Mouse (Mus musculus) right cerebral cortex, postnatal 36 days (tissue): ENCODE measurements around the gene Mrm1.
"Not testable (repeated sequence)": the region's sequence is repeated elsewhere in the genome, so short reads cannot be mapped to it uniquely, and the experiment has no call there.

Experiments
- DNase-seq, 2 experiments: peaks; one replicate each; pipeline ENCODE4 v3.0.0; 2022; ENCODE audit warnings: low spot score in 2 of 2, mixed read lengths in 1 of 2

The Mrm1 gene

DNA sequence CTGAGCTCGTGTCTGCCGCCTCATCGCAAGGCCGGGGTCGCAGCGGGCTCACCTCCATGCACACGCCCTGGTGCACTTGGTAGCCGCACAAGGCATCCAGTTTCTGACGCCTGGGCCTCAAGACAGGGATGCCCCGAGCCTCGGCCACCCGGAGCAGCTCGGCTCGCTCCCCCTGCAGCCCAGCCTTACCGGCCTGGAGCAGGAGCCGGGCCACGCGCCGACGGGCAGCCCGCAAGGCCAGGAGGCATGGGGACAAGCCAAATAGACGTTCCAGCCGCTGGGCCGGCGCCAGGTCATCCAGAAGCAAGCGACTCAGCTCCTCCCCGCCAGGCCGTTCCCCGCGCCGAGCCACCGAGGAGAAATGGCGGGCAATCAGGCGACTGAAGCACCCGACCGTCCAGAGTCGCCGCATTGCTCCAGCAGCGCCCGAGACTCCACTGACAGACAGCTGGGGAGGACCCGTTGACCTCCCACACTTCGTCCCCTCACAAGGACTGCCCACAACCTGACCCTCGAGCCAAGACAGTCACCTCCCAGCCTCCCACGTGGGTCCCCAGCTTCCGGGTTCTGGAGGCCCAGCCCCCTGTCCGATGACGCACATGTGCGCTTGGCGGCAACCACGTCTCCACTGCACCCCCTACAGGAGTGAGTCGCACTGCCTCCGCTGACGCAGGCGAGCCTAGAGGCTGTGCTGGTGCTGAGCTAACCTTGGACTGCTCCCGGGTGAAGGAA lies at the start of gene Mrm1:
Gene Mrm1 (minus strand): TSS at position 555 of the 732 bp plus-strand sequence.
- DNase-seq, result peak; percentile 87 to 92

DNA sequence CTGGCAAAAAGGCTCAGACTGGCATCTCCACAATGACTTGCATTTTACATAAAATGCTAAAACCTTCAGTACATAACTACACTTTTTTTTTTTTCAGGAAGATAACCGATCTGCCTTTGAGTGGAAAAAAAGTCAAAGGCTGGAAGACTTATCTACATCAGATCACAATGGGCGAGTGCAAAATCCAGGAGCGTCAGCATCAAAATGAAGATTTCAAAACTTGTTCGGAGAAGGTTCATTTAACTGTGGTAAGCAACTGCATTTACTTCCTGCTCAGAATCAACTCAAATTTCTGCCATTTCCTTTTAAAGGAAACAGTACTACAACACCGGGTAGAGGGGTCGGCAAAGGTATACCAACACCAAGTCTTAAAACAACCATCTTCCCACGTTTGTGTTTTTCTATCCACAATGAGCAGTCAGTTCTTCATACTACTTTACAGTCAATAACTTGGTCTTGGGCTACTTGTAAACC lies 49.5 kb upstream of the Mrm1 start:
- DNase-seq, result no peak

DNA sequence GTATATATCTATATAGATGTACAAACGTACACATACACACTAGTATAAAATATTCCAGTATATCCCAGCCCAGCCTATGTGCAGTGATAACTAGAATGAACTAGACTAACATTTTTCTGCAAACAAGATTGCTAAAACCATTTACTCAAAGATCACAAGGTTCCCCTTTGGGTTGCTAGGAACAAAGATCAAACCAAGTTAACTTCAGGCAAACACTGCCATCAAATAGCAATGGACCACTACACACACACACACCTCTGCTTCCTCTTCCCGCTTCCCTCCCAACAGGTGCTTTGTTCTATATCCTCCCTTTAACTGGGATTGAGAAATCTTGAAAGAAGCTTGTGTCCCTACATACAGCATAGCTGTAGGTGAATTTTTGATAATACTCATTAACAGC lies 48.3 kb upstream of the Mrm1 start:
- DNase-seq, result no peak

DNA sequence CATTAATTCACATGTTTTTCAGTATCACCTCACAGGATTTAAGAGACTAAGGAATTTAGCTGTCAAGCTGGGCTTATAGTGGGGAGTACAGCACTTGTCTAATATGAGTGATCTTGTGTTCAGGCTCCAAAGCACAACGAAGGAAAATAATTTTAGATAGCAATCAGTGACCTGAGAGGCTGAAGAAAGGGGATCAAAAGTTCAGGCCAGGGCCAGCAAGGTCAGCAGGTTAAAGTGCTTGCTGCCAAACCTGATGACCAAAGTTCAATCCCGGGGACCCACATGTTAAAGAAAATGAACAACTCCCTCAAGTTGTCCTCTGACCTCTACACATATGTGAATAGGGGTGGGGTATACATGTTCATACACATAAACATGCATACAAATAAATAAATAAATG lies 46.0 kb upstream of the Mrm1 start:
- DNase-seq, result no peak

DNA sequence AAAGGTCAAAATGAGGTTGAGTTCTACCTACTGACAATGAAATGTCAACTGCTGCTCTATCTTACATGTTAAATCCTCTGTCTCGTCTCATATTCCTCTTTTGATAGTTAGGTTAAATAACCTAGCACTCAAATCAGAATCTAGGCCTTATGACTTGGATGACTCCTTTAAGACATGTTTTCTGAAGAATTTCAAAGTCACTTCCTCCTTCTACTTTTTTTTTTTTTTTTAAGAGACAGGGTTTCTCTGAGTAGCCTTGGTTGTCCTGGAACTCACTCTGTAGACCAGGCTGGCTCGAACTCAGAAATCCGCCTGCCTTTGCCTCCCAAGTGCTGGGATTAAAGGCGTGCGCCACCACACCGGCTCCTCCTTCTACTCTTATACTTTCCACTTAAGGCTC lies 36.0 kb upstream of the Mrm1 start:
- DNase-seq, result no peak

DNA sequence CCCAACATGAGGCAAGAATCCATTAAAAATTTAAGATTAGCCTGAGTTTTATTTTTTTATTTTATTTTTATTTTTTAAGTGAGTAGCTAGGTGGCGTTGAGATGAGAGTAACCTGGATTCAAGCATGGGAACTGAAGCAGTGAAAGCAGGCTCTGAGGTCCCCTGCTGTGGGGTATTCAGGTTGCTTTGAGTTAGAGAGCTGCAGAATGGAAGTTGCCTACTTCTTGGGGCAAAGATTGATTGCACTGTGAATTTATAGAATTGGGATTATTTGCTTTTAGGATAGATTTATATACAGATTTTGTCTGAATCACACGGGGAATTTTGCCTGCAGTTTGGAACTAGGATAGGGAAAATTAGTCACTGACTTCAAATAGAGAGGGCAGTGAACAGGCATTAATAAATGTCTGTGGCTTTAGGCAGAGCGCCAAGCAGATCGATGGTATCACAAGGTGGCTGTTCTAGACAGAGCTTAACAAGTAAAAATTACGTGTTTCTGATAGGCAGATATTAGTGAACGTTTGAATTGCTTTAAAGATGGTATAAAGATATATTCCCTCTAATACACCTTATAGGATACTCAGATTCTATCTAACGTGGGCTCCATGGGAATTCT lies 28.3 kb upstream of the Mrm1 start:
- no peak for DNase-seq

DNA sequence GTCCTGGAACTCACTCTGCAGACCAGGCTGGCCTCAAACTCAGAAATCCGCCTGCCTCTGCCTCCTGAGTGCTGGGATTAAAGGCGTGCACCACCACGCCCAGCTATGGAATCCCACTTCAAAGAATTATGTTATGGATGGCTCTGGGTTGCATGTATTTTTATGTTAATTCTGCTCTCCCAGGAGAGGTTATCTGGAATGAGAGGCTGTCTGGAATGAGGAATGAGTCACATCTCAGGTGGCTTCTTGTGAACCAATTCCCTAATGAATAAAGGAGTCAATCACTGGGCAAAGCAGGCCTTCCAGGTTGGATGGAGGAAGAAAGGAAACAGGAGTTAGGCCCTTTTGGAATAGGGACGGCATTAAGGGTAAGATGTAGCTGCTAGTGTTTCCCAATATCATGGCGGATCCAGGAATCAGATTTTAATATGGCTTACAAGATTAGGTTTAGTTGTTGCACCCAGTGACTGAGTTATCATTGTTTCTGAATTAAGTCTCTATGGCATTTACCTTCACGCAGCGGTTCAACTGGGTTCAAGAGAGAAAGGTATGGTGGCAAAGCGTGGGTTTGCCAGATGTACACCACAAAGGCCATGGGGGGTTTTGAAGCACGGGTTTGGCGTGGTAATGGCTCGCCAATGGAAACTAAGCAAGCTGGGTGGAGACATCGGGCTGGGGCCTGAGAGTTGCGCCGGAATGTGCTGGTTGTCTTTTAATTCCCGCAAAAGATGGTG lies 27.6 kb upstream of the Mrm1 start:
- DNase-seq, result no peak

DNA sequence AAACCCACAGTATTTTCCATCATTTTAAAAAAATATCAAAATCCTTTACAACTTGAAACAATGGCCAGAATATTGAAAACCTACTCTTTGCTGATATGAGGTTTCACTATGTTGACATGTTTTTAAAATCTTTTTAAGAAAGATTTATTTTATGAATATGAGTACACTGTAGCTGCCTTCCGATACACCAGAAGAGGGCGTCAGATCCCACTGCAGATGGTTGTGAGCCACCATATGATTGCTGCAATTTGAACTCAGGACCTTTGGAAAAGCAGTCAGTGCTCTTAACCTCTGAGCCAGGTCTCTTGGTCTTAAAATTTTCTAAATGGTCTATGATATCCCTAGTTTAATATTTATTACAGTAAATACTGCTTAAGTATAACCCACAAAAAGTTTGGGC lies 20.0 kb upstream of the Mrm1 start:
- no peak for DNase-seq

DNA sequence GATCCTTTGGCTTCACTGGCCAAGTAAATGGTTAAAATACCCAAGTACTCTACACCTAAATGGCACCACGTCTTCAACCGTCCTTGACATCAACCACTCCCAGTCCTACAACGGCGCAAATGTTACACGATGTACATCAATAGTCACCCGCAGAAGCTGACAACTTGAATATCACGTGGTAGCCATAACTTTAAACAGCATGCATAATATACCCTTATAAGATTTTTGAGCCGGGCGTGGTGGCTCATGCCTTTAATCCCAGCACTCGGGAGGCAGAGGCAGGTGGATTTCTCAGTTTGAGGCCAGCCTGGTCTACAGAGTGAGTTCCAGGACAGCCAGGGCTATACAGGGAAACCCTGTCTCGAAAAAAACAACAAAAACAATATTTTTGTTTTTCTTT lies 10.2 kb upstream of the Mrm1 start:
- not testable (repeated sequence) for DNase-seq

DNA sequence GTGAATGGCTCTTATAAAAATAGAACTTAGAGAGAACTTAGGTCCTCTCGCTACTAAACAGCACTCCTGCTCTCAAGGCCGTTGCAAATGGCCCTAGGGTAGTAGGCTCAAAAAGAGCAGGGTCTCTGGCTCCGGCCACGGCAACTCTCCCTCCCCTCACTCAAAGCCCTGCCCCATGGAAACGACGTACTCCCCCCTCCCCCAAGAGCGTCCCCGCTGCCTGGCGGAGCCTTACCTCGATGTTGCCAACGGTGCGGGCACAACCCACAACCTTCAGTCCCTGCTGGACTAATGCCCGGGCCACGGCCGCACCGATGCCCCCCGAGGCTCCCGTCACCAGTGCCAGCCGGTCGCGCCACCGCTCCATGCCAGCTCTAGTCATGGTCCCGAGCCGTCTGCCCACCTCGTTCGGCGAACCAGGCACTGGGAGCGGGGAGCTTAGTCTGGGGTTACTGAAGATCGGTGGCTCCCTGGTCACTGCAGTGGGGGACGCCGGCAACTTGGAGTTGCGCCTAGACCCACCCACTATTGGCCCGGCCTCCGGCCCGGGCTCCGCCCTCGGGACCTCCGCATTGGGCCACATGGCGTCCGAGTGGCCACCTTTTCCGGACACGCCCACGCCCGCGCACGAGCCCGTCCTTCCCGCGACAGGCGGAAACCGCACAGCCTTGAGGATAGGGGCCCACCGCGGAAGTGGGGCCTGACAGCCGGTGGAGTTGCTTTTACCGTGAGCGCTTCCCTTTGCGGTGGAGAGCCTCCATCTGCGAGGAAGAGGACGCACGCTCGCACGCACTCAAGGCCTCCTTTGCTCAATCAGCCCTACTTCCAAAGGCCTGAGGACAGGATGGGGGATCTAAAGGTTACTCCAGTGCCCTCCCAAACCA lies 9.4 kb upstream of the Mrm1 start, which contains the start of gene Dhrs11:
Gene Dhrs11 (minus strand): TSS at position 479 of the 884 bp plus-strand sequence.
- peak; percentile 79 to 81 for DNase-seq

DNA sequence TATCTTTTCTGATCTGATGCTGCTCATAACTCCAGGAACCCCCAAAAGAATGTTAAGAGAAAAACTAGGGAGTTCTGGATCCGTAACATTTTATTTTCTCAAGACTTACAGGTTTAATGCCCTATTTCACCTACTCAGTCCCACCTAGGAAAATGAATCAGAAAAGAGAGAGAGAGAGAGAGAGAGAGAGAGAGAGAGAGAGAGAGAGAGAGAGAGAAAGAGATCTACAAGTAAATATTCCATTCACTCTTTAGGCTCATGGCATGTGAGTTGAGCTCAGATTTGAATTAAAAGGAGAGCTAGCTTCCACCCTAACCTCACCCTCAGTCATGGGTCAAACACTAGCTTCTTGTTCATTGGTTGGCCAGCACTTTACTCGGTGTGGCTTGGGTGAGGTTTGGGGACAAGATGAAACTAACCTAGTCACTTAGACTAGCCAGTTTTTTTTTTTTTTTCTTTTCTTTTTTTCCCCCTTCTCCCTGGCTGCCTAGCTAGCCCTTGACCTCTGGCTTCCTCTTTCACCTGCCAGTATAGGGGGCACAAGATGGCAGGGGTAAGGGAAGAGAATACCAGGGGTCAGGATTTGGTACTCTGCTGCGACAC lies 8.7 kb upstream of the Mrm1 start:
- no peak for DNase-seq

DNA sequence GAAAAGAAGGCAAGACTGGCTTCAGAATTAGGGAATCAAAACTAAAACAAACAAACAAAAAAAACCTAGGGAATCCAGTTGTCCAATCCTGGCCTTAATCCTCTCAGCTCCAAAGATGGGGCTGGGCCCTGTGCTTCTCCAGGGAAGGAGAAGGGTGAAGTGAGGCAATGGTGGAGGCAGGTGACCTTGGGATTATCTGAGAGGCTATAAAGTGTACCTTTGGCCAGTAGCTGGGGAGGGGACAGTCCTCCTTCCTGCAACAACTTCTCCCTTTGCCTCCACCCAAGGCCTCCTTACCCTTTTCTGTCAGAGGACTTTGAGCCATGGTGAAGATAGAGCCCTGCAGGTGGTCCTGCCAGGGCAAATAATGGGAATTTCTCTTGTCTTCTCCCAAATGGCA lies 8.2 kb upstream of the Mrm1 start:
- DNase-seq, result no peak

DNA sequence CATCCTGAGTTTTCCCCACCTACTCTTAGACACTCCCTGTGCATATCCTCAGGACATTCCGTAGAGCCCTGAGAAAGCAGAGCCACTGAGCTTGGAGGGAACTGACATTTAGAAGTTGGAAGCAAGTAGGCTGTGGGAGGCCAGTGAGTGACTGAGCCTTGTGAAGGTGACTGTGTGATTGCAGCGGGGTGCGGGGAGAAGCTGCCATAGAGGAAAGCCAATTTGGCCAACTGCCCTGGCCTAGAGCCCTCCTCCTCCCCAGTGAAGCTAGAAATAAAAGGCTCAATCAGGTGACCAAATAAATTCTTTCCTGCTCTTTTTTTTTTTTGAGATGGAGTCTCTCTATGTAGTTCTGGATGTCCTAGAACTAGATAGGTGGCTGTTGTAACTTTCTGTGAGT lies 6.9 kb upstream of the Mrm1 start:
- peak in 1 of 2 experiments; percentile 43 for DNase-seq

DNA sequence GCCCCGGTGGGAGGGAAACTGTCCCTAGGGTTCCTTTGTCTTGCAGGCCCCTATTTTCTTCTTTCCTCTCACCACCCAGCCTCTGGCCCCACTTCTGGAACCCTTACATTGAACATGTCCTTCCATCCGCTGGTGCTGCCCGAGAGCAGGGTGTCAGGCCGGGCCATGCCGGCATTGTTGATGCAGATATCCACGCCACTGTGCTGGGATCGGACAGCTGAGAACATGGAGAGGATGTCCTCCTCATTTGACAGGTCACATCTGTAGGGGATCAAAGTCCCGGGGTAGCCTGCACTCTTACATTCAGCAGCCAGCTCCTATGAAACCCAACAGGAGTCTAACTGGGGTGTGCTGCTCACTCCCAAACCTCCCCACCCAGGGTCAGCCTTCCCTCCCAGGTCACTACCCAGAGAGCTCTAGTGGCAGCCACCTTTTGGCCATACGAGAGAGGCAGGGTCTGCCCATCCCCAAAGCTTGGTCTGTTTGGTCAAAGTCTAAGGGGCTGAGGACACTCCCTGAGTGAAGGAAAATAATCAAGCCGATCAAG lies 6.0 kb upstream of the Mrm1 start:
- no peak for DNase-seq

DNA sequence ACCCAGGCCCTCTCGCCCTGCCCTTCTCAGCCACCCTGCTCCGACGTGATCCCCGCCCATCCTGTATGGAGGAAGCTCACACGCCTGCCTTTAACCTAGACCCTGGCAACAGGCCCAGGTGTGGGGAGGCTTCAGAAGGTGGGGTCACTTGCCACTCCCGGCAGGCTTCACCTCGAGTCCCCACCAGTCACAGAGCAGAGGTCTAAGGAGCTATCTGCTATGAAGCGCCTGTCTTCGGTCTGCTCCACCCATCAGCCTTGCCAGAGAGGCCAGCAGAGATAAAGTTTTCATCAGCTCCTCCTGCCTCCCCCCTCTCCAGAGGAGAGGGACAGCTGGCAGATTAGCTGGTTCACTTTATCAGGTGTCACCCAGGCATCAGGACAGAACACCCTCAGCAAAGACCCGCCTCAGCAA lies 4.2 kb upstream of the Mrm1 start:
- DNase-seq, result no peak

DNA sequence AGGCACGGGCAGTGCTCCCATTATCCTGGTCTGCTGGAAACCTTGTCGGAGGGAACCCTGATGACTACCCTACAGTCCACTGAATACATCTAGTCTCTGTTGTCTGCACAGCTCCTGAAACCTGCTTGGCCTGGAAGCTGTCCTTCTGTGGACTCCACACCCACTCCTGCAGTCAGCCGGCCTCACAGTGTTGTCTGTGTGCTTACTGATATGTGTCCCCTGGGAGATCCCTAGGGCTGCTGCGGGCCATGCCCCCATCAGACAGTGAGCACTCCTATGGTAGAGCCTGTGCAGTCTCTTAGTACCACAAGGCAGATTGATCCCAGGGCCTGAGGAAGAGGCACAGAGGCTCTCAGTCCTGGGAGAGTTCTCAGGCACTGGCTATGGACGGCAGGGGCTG lies 3.2 kb upstream of the Mrm1 start:
- DNase-seq, result no peak

DNA sequence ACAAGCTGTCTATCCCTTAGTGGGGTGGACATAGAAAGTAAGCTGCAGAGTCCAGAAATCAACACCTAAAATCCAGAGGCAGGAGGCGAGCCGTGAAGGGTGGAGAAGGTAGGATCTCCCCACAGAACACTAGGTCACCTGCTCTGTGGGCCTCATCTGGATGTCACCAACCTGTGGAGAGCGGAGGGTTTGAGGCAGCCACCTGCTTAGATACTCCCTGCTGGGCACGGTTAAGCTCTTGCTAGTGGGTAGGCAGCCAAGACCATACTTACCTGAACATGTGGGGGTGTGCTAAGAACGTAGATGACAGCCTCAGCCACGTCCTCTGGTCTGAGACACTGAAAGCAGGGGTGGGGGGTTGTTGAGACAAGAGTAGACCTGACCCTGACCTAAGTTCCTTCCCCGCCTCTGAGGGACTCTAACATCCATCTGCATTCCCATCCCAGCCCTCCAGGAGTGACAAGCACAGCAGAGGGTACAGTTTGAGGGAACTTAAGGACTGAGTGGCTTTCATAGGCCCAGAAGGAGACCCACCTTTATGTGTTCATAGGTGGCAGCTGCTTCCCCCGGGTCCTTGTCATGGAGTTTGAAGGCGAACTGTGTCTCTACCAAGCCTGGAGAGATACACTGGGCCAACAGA lies 1.9 kb upstream of the Mrm1 start:
- DNase-seq, result no peak

DNA sequence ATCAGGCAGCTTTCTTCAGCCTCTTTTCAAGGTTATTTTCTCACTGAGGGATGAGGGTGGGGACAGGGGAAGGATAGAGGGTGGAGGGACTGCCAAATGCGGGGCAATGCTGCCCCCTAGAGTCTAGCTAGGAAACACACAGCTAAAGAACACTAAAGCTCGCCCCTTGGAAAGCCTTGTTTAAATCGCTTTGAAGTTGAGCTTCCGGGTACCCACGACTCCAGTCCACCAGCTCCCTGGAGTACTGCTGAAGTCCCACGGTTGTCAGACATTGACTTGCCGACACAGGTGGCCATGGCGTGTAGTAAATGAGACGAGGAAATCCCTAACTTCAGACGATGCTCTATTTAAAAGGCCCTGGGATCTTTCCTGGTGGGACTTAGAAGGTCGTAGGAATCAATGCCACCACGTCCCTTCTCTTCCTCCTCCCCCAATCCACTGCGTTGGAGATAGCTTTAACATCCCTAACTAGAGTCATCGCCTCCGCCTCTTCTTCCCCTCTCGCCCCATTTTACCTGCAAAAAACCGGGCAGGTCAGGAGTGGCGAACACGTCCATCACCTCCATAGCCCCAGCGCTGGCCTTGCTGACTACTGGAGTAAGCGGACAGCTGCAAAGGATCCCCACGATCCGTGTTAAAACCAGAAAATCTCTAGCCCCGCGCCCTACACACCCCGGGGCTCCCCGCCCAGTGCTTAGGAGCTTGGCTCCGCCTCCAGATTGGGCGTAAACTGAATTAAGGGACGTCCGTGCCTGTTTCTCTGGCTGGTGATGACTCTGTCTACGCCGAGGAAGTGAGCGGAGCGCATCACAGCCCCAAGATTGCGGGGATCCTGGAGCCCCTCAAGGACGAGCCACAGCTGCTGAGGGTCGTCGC lies 992 bp downstream of the Mrm1 start:
- DNase-seq, result peak; percentile 66

DNA sequence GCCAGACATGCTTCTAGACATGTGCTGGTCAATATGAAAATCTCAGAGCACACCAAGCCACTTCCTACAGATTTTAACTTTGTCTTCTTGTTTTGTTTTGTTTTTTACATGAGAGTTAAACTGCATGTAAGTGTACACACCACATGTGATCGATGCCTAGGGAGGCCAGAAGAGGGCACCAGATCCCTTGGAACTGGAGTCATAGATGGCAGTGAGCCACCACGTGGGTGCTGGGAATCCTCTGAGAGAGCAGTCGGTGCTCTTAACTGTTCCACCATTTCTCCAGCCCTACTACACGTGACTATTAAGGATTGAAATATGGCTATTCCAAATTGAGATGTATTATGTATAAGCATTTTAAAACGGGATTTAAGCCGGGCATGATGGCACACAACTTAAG lies 2.0 kb downstream of the Mrm1 start:
- no peak for DNase-seq
